Mouse (Mus musculus): ENCODE results near the gene Mthfd1. TPM values are rescaled to one million over a fixed set of nuclear protein-coding genes. Genes with fewer than 3 reads are reported as not detected.

The Mthfd1 gene
- polyA plus RNA-seq, 1 experiment = 20.9 TPM

- TF ChIP-seq CTCF (IDR thresholded peaks at IDR 0.05; ENCODE audit: borderline replicate concordance, control insufficient read depth, extremely low read depth, insufficient read depth, low read length, poor library complexity) (no peak), POLR2A (IDR thresholded peaks at IDR 0.05; ENCODE audit: control insufficient read depth, extremely low read depth, insufficient read depth, low read length, poor library complexity) (no peak)
- H3K4me1 ChIP-seq (replicated peaks; ENCODE audit: control insufficient read depth, insufficient read depth, low read length) = no peaks in the 10 kb centered on the region
- 98% methylated on average over 10 of the region's 10 CpGs for WGBS
- peaks cover 6% of the 10 kb centered on the region for H3K36me3 ChIP-seq (ENCODE audit: control insufficient read depth, insufficient read depth, low read length)
- H3K27me3 ChIP-seq (ENCODE audit: control insufficient read depth, insufficient read depth, low read length) = no peaks in the 10 kb centered on the region
- no peak for DNase-seq
- H3K27ac ChIP-seq (ENCODE audit: control insufficient read depth, insufficient read depth, low read length) = no peak overlapping the region
- no peak overlapping the region for H3K4me3 ChIP-seq (ENCODE audit: control insufficient read depth, insufficient read depth, low read length)
These were observed 45.3 kb downstream of the Mthfd1 start for GRCm38 (mm10) chr12:76300367-76300766.

GRCm38 (mm10) chr12:76303474-76303873 lies 48.4 kb downstream of the Mthfd1 start:
- H3K4me3 ChIP-seq (ENCODE audit: control insufficient read depth, insufficient read depth, low read length) = no peak overlapping the region
- H3K27ac ChIP-seq (ENCODE audit: control insufficient read depth, insufficient read depth, low read length) = no peak overlapping the region
- no peaks in the 10 kb centered on the region for H3K4me1 ChIP-seq (replicated peaks; ENCODE audit: control insufficient read depth, insufficient read depth, low read length)
- no peaks in the 10 kb centered on the region for H3K27me3 ChIP-seq (ENCODE audit: control insufficient read depth, insufficient read depth, low read length)
- peaks cover 6% of the 10 kb centered on the region for H3K36me3 ChIP-seq (ENCODE audit: control insufficient read depth, insufficient read depth, low read length)
- no peak for DNase-seq
- TF ChIP-seq CTCF (IDR thresholded peaks at IDR 0.05; ENCODE audit: borderline replicate concordance, control insufficient read depth, extremely low read depth, insufficient read depth, low read length, poor library complexity) = no peak
- TF ChIP-seq POLR2A (IDR thresholded peaks at IDR 0.05; ENCODE audit: control insufficient read depth, extremely low read depth, insufficient read depth, low read length, poor library complexity) = no peak
- WGBS = 97% methylated on average over 11 of the region's 11 CpGs

- no peaks in the 10 kb centered on the region for H3K4me1 ChIP-seq (replicated peaks; ENCODE audit: control insufficient read depth, insufficient read depth, low read length)
- H3K27ac ChIP-seq (ENCODE audit: control insufficient read depth, insufficient read depth, low read length) = no peak overlapping the region
- no peak overlapping the region for H3K4me3 ChIP-seq (ENCODE audit: control insufficient read depth, insufficient read depth, low read length)
- peaks cover 6% of the 10 kb centered on the region for H3K36me3 ChIP-seq (ENCODE audit: control insufficient read depth, insufficient read depth, low read length)
- TF ChIP-seq CTCF (IDR thresholded peaks at IDR 0.05; ENCODE audit: borderline replicate concordance, control insufficient read depth, extremely low read depth, insufficient read depth, low read length, poor library complexity) = no peak
- TF ChIP-seq POLR2A (IDR thresholded peaks at IDR 0.05; ENCODE audit: control insufficient read depth, extremely low read depth, insufficient read depth, low read length, poor library complexity) = no peak
- WGBS = 90% methylated on average over 4 of the region's 4 CpGs
- DNase-seq = no peak
- H3K27me3 ChIP-seq (ENCODE audit: control insufficient read depth, insufficient read depth, low read length) = no peaks in the 10 kb centered on the region
These were observed 49.1 kb downstream of the Mthfd1 start for GRCm38 (mm10) chr12:76304199-76304598.

- no peak for DNase-seq
These were observed 50.0 kb downstream of the Mthfd1 start for GRCm38 (mm10) chr12:76305107-76305506.

GRCm38 (mm10) chr12:76306852-76307561 lies 51.9 kb downstream of the Mthfd1 start:
- WGBS = 94% methylated on average over 9 of the region's 9 CpGs
- no peak for DNase-seq

More at GRCm38 (mm10) chr12:76305107-76305506, 50.0 kb downstream of the Mthfd1 start:
- Histone ChIP-seq H3K4me1 (replicated peaks; ENCODE audit: control insufficient read depth, insufficient read depth, low read length) (no peaks in the 10 kb centered on the region), H3K36me3 (ENCODE audit: control insufficient read depth, insufficient read depth, low read length) (peaks cover 6% of the 10 kb centered on the region), H3K27ac (ENCODE audit: control insufficient read depth, insufficient read depth, low read length) (no peak overlapping the region), H3K4me3 (ENCODE audit: control insufficient read depth, insufficient read depth, low read length) (no peak overlapping the region), H3K27me3 (ENCODE audit: control insufficient read depth, insufficient read depth, low read length) (no peaks in the 10 kb centered on the region)
- TF ChIP-seq POLR2A (IDR thresholded peaks at IDR 0.05; ENCODE audit: control insufficient read depth, extremely low read depth, insufficient read depth, low read length, poor library complexity) (no peak), CTCF (IDR thresholded peaks at IDR 0.05; ENCODE audit: borderline replicate concordance, control insufficient read depth, extremely low read depth, insufficient read depth, low read length, poor library complexity) (no peak)
- WGBS = 95% methylated on average over 8 of the region's 8 CpGs

GRCm38 (mm10) chr12:76307964-76308363 lies 52.9 kb downstream of the Mthfd1 start:
- no peaks in the 10 kb centered on the region for H3K27me3 ChIP-seq (ENCODE audit: control insufficient read depth, insufficient read depth, low read length)
- no peaks in the 10 kb centered on the region for H3K4me1 ChIP-seq (replicated peaks; ENCODE audit: control insufficient read depth, insufficient read depth, low read length)
- TF ChIP-seq CTCF (IDR thresholded peaks at IDR 0.05; ENCODE audit: borderline replicate concordance, control insufficient read depth, extremely low read depth, insufficient read depth, low read length, poor library complexity) = no peak
- TF ChIP-seq POLR2A (IDR thresholded peaks at IDR 0.05; ENCODE audit: control insufficient read depth, extremely low read depth, insufficient read depth, low read length, poor library complexity) = no peak
- no peaks in the 10 kb centered on the region for H3K36me3 ChIP-seq (ENCODE audit: control insufficient read depth, insufficient read depth, low read length)
- WGBS = 85% methylated on average over 9 of the region's 9 CpGs
- no peak for DNase-seq
- no peak overlapping the region for H3K27ac ChIP-seq (ENCODE audit: control insufficient read depth, insufficient read depth, low read length)
- no peak overlapping the region for H3K4me3 ChIP-seq (ENCODE audit: control insufficient read depth, insufficient read depth, low read length)

More at GRCm38 (mm10) chr12:76306852-76307561, 51.9 kb downstream of the Mthfd1 start:
- TF ChIP-seq CTCF (IDR thresholded peaks at IDR 0.05; ENCODE audit: borderline replicate concordance, control insufficient read depth, extremely low read depth, insufficient read depth, low read length, poor library complexity) = no peak
- TF ChIP-seq POLR2A (IDR thresholded peaks at IDR 0.05; ENCODE audit: control insufficient read depth, extremely low read depth, insufficient read depth, low read length, poor library complexity) = no peak
- Histone ChIP-seq H3K4me3 (ENCODE audit: control insufficient read depth, insufficient read depth, low read length) (no peak overlapping the region), H3K36me3 (ENCODE audit: control insufficient read depth, insufficient read depth, low read length) (no peaks in the 10 kb centered on the region), H3K27me3 (ENCODE audit: control insufficient read depth, insufficient read depth, low read length) (no peaks in the 10 kb centered on the region), H3K4me1 (replicated peaks; ENCODE audit: control insufficient read depth, insufficient read depth, low read length) (no peaks in the 10 kb centered on the region), H3K27ac (ENCODE audit: control insufficient read depth, insufficient read depth, low read length) (no peak overlapping the region)
